Mouse (Mus musculus): Measurements from ENCODE around the gene Fhit. TPM values are rescaled to one million over a fixed set of nuclear protein-coding genes. Genes with fewer than 3 reads are reported as not detected.

Fhit gene
- total RNA-seq, 2 experiments from 2014 or later = 0.79 to 0.95 TPM

- intact Hi-C loops (cut with DNase I) = no loop called here
- Histone ChIP-seq H3K27ac (no peak overlapping the region), H3K4me3 (no peak overlapping the region)
- no peak for TF ChIP-seq CTCF (IDR thresholded peaks at IDR 0.05)
- no peak for DNase-seq
These were observed 845.1 kb downstream of the Fhit start for GRCm38 (mm10) chr14:10316764-10317163.

GRCm38 (mm10) chr14:10312190-10312589, 849.6 kb downstream of the Fhit start:
- Histone ChIP-seq H3K4me3 (no peak overlapping the region), H3K27ac (no peak overlapping the region)
- intact Hi-C loops (cut with DNase I) = no loop called here

DNA sequence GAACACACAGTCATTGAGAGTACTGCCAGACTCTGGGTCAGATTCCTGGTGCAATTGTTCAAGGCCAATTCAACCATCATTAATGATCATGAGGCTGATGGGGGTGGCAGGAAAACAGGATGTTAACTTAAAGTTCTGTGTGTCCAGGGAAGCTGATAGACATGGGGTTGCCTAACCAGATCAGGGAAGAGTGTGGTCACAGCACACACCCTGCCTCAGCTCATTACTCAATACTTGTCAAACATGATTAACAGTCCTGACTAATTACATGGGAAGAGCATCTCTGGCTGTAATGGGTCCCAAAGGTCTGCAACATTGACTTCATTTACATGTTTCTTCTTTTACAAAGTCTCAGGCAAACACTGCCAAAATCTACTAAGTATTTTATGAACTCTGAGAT, 856.5 kb downstream of the Fhit start:
- intact Hi-C loops (cut with DNase I) = no loop called here
- no peak for DNase-seq
- Histone ChIP-seq H3K4me3 (no peak overlapping the region), H3K27ac (no peak overlapping the region)
- no peak for TF ChIP-seq CTCF (IDR thresholded peaks at IDR 0.05)

More at GRCm38 (mm10) chr14:10312190-10312589, 849.6 kb downstream of the Fhit start:
- no peak for TF ChIP-seq CTCF (IDR thresholded peaks at IDR 0.05)
- no peak for DNase-seq

GRCm38 (mm10) chr14:10301497-10301896, 860.3 kb downstream of the Fhit start:
- TF ChIP-seq CTCF (IDR thresholded peaks at IDR 0.05) = no peak
- intact Hi-C loops (cut with DNase I) = no loop called here
- Histone ChIP-seq H3K4me3 (no peak overlapping the region), H3K27ac (no peak overlapping the region)
- no peak for DNase-seq

DNA sequence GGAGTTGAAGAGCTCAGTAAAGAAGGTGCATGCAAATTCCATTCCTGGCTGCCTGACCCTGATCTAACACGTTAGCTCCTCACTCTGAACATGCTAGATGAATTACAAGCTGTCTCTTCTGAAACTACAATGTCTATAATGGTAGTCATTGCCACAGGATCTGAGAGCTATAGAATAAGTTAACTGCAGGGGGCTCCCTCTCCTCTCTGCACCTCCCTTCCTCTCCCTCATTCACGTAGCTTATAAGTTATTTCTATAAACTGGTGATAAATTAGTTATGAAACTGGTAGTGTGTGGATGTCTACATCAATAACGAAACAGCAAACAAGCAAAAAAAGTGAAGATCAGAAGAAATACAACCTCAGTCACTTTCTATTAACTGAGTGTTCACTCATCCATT, 860.9 kb downstream of the Fhit start:
- no peak for TF ChIP-seq CTCF (IDR thresholded peaks at IDR 0.05)
- intact Hi-C loops (cut with DNase I) = no loop called here
- DNase-seq = no peak
- no peak overlapping the region for H3K27ac ChIP-seq
- H3K4me3 ChIP-seq = no peak overlapping the region

DNA sequence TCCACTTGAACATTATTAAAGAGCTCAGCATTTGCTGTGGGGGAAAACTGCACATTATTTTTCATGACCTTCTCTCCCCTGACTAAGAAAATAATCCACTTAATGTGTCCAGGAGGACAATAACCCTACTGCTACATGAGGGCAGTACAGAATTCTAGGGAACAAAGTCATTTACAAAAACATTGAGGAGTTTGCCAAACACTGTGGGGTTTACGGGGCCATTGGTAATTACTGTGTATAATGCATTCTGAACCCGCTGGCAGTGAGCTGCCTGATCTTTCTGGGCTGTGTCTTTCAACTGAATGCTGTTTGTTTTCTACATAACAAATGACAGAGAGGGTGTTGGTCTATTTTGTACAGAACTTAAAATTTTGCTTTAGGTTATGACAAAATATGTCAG, 862.8 kb downstream of the Fhit start:
- no peak for TF ChIP-seq CTCF (IDR thresholded peaks at IDR 0.05)
- intact Hi-C loops (cut with DNase I) = no loop called here
- no peak overlapping the region for H3K27ac ChIP-seq

GRCm38 (mm10) chr14:10289043-10289442, 872.8 kb downstream of the Fhit start:
- H3K27ac ChIP-seq = no peak overlapping the region
- intact Hi-C loops (cut with DNase I) = no loop called here
- no peak overlapping the region for H3K4me3 ChIP-seq
- TF ChIP-seq CTCF (IDR thresholded peaks at IDR 0.05) = no peak
- no peak for DNase-seq

More for the DNA sequence above, 862.8 kb downstream of the Fhit start:
- DNase-seq = no peak
- no peak overlapping the region for H3K4me3 ChIP-seq

- no peak overlapping the region for H3K27ac ChIP-seq
- H3K4me3 ChIP-seq = no peak overlapping the region
- intact Hi-C loops (cut with DNase I) = no loop called here
- TF ChIP-seq CTCF (IDR thresholded peaks at IDR 0.05) = no peak
- no peak for DNase-seq
These were observed 875.8 kb downstream of the Fhit start for GRCm38 (mm10) chr14:10286027-10286426.

DNA sequence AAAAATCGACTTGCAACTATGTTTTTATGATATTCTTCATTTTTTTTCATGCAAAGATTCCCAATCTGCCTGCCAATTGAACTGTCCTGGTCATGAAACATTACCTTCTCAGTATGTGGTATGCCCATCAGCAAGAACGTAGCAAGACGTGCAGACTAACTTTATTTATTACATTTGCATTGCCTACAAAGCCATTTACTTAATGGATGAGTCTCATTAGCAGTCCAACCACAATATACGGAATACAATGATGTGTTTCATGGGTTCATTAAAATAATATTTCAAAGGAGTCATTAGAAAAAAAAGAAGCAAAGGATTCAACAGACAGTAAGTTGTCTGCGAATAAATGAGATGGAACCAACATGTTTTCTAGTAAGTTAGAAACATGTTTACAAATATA, 933.1 kb downstream of the Fhit start:
- no peak for TF ChIP-seq CTCF (IDR thresholded peaks at IDR 0.05)
- no peak overlapping the region for H3K4me3 ChIP-seq
- H3K27ac ChIP-seq = no peak overlapping the region
- intact Hi-C loops (cut with DNase I) = no loop called here
- DNase-seq = no peak

DNA sequence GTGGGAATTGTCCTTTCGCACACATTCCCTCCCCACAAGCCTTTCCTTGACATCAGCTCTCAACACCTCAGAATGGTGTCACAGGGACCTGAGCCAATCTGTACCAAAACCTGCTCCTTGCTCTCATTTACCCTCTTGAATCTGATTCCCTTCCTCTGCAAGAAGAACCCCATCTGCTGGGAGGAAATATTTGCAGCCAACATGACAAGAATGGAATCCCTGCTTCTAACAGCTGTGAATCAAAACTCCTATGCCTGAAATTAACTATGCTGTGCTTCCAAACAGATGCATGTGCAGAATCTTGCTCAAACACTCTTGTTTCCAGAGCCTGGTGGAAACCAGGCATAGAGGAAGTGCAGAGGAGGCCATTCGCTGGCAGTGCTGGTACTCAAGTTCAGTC, 940.0 kb downstream of the Fhit start:
- no peak for TF ChIP-seq CTCF (IDR thresholded peaks at IDR 0.05)
- intact Hi-C loops (cut with DNase I) = no loop called here
- Histone ChIP-seq H3K27ac (no peak overlapping the region), H3K4me3 (no peak overlapping the region)
- no peak for DNase-seq

DNA sequence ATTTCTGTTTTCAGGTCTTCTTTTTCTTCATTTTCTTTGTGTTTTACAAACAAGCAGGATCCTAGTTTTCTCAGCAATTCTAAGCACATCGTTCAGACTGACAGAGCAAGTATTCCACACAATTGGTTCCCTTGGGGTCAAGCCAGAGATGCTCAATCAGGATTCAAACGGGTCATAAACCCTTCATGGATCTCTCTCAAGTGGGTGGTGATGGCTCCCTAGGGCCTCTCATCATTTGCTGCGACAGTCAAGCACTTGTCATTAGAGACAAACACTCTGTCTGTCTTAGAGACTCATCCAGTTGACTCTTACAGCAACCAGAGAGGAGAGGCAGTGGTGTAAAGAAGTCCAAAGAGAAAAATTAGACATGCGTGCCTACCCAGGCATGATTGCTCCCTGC, 948.6 kb downstream of the Fhit start:
- intact Hi-C loops (cut with DNase I) = no loop called here
- DNase-seq = no peak
- H3K27ac ChIP-seq = no peak overlapping the region
- H3K4me3 ChIP-seq = no peak overlapping the region
- no peak for TF ChIP-seq CTCF (IDR thresholded peaks at IDR 0.05)

GRCm38 (mm10) chr14:10211184-10211583, 950.7 kb downstream of the Fhit start:
- DNase-seq = no peak
- no peak for TF ChIP-seq CTCF (IDR thresholded peaks at IDR 0.05)
- intact Hi-C loops (cut with DNase I) = no loop called here
- H3K4me3 ChIP-seq = no peak overlapping the region
- no peak overlapping the region for H3K27ac ChIP-seq

- Histone ChIP-seq H3K4me3 (no peak overlapping the region), H3K27ac (no peak overlapping the region)
- no peak for TF ChIP-seq CTCF (IDR thresholded peaks at IDR 0.05)
- intact Hi-C loops (cut with DNase I) = no loop called here
- DNase-seq = no peak
These were observed 952.8 kb downstream of the Fhit start for GRCm38 (mm10) chr14:10209007-10209406.

DNA sequence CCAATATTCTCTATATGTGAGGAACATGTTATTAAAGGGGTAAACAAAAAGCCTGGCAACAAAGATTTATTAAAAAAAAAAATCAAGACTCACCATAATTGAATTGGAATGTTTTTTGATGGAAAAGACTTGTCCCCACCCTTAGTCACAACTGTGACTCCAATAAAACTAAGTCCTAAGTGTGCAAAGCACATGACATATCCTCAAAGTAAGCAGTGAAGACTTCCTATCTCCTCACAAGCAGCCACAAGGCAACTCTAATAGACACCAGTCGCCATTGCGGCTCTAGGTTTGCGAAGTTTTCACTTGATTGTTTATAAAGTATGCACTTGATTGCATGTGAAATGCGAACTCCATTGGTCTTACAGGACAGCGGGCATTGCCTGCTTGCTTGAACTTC, 956.1 kb downstream of the Fhit start:
- TF ChIP-seq CTCF (IDR thresholded peaks at IDR 0.05) = no peak
- DNase-seq = no peak
- intact Hi-C loops (cut with DNase I) = no loop called here

DNA sequence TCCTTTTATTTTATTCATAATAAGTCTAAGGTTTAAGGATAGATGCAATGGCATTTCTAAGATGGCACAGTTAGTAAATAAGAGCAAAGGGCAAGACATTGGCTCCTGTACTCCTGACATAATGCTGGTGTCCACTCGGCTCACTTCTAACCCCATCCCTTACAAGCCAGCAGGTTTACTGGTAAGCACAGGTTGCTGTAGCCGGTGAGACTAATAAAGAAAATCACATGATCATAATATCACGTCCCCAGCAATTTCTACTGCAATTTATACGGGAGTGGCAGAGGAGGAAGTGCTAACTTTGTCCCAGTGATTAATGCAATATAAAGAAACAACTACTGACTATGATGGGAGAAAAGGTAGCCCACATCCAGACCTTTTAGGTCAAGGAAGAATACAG, 956.5 kb downstream of the Fhit start:
- TF ChIP-seq CTCF (IDR thresholded peaks at IDR 0.05) = no peak
- H3K4me3 ChIP-seq = no peak overlapping the region
- intact Hi-C loops (cut with DNase I) = no loop called here
- DNase-seq = no peak
- no peak overlapping the region for H3K27ac ChIP-seq

More for the DNA sequence above, 956.1 kb downstream of the Fhit start:
- Histone ChIP-seq H3K4me3 (no peak overlapping the region), H3K27ac (no peak overlapping the region)
